Mouse (Mus musculus): ENCODE data around the gene Vmn1r118. TPM values are rescaled to one million over a fixed set of nuclear protein-coding genes. Genes with fewer than 3 reads are reported as not detected.
"Not testable (repeated sequence)": the region's sequence is repeated elsewhere in the genome, so short reads cannot be mapped to it uniquely, and the experiment has no call there.

The Vmn1r118 gene
- polyA plus RNA-seq (2014; fragmentation: Nextera tagmentation; extraction: Ambion mirVana): not detected in 2 replicates

DNA sequence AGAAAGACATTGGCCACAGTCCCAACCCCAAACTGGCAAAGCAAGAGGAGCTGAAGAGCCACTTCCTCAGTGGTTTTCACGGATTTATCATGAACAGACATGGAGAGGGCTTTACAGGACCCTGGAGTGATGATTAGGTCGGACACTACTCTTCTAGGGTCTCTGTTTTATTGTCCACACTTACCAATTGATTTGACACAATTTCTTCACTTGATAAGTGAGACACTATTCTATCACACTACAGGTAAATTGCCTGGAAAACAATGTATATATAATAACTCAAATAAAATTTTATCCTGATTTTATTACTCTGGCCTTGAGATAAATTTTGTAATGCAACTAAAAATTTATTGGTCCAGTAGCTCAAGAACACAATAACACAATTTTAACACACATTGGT is at the start of gene Vmn1r118:
Gene Vmn1r118 (minus strand): TSS at position 101 of the 400 bp plus-strand sequence.
- H3K27ac ChIP-seq (replicated peaks; ENCODE audit: low read depth, low read length); H3K27me3 ChIP-seq (ENCODE audit: control insufficient read depth, insufficient read depth, low read length); H3K4me1 ChIP-seq (ENCODE audit: control insufficient read depth, insufficient read depth, low read length); H3K36me3 ChIP-seq (replicated peaks; ENCODE audit: control insufficient read depth, insufficient read depth, low read depth, low read length); H3K4me2 ChIP-seq (ENCODE audit: low read depth, low read length); H3K9ac ChIP-seq (replicated peaks; ENCODE audit: low read length); DNase-seq (ENCODE audit: low spot score); H3K9me3 ChIP-seq (replicated peaks; ENCODE audit: control insufficient read depth, low read length); ATAC-seq (replicated peaks; ENCODE audit: insufficient number of reproducible peaks, low FRiP score, low TSS enrichment, low read depth); H3K4me3 ChIP-seq (ENCODE audit: low read depth, low read length): not testable (repeated sequence)
- WGBS: no CpG with 5 or more reads among the region's 2 CpGs

GRCm38 (mm10) chr7:20884021-20884420 is 28.1 kb downstream of the Vmn1r118 start, which contains the start of gene Vmn1r117:
TSS of gene Vmn1r117 (minus strand) at chr7:20884121.
- DNase-seq (ENCODE audit: low spot score); H3K4me2 ChIP-seq (ENCODE audit: low read depth, low read length); H3K36me3 ChIP-seq (replicated peaks; ENCODE audit: control insufficient read depth, insufficient read depth, low read depth, low read length); H3K9me3 ChIP-seq (replicated peaks; ENCODE audit: control insufficient read depth, low read length); H3K27me3 ChIP-seq (ENCODE audit: control insufficient read depth, insufficient read depth, low read length); H3K27ac ChIP-seq (replicated peaks; ENCODE audit: low read depth, low read length); H3K4me3 ChIP-seq (ENCODE audit: low read depth, low read length); ATAC-seq (replicated peaks; ENCODE audit: insufficient number of reproducible peaks, low FRiP score, low TSS enrichment, low read depth); H3K4me1 ChIP-seq (ENCODE audit: control insufficient read depth, insufficient read depth, low read length); H3K9ac ChIP-seq (replicated peaks; ENCODE audit: low read length): not testable (repeated sequence)
- no CpG with 5 or more reads among the region's 2 CpGs for WGBS

DNA sequence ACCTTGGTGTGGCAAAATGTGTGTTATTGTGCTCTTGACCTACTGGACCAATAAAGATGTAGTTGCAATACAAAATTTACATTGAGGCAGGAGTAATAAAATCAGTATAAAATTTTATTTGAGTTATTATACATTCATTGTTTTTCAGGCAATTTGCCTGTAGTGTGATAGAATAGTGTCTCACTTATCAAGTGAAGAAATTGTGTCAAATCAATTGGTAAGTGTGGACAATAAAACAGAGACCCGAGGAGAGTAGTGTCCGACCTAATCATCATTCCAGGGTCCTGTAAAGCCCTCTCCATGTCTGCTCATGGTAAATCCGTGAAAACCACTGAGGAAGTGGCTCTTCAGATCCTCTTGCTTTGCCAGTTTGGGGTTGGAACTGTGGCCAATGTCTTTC is 40.2 kb downstream of the Vmn1r118 start, which contains the start of gene Vmn1r116:
Gene Vmn1r116 (plus strand): TSS at position 301 of the 400 bp plus-strand sequence.
- H3K9me3 ChIP-seq (replicated peaks; ENCODE audit: control insufficient read depth, low read length): not testable (repeated sequence)

More for the DNA sequence above, 40.2 kb downstream of the Vmn1r118 start, which contains the start of gene Vmn1r116:
- not testable (repeated sequence) for H3K4me1 ChIP-seq (ENCODE audit: control insufficient read depth, insufficient read depth, low read length); H3K9ac ChIP-seq (replicated peaks; ENCODE audit: low read length); H3K27ac ChIP-seq (replicated peaks; ENCODE audit: low read depth, low read length); ATAC-seq (replicated peaks; ENCODE audit: insufficient number of reproducible peaks, low FRiP score, low TSS enrichment, low read depth); DNase-seq (ENCODE audit: low spot score); H3K4me3 ChIP-seq (ENCODE audit: low read depth, low read length); H3K27me3 ChIP-seq (ENCODE audit: control insufficient read depth, insufficient read depth, low read length); H3K4me2 ChIP-seq (ENCODE audit: low read depth, low read length); H3K36me3 ChIP-seq (replicated peaks; ENCODE audit: control insufficient read depth, insufficient read depth, low read depth, low read length)
- 67% methylated on average over 3 of the region's 3 CpGs for WGBS

Other genes with a start within 250 kb of the Vmn1r118 start
- gene Vmn1r107, start 243.4 kb downstream of the Vmn1r118 start, polyA plus RNA-seq (2014; fragmentation: Nextera tagmentation; extraction: Ambion mirVana): not detected in 2 replicates
- not detected in 2 replicates for gene Vmn1r111, start 209.1 kb downstream of the Vmn1r118 start, polyA plus RNA-seq (2014; fragmentation: Nextera tagmentation; extraction: Ambion mirVana)
- gene Gm10668, start 181.7 kb downstream of the Vmn1r118 start, polyA plus RNA-seq (2014; fragmentation: Nextera tagmentation; extraction: Ambion mirVana): not detected in 2 replicates
- not detected in 2 replicates for gene Vmn1r112, start 141.2 kb downstream of the Vmn1r118 start, polyA plus RNA-seq (2014; fragmentation: Nextera tagmentation; extraction: Ambion mirVana)
- gene Vmn1r113, start 125.1 kb downstream of the Vmn1r118 start, polyA plus RNA-seq (2014; fragmentation: Nextera tagmentation; extraction: Ambion mirVana): not detected in 2 replicates
- not detected in 2 replicates for gene Vmn1r114, start 100.2 kb downstream of the Vmn1r118 start, polyA plus RNA-seq (2014; fragmentation: Nextera tagmentation; extraction: Ambion mirVana)
- not detected in 2 replicates for gene Vmn1r115, start 67.4 kb downstream of the Vmn1r118 start, polyA plus RNA-seq (2014; fragmentation: Nextera tagmentation; extraction: Ambion mirVana)
- gene Vmn1r116, start 40.1 kb downstream of the Vmn1r118 start, polyA plus RNA-seq (2014; fragmentation: Nextera tagmentation; extraction: Ambion mirVana): not detected in 2 replicates
- gene Vmn1r117, start 28.2 kb downstream of the Vmn1r118 start, polyA plus RNA-seq (2014; fragmentation: Nextera tagmentation; extraction: Ambion mirVana): not detected in 2 replicates
- not detected in 2 replicates for gene Vmn1r119, start 100.1 kb upstream of the Vmn1r118 start, polyA plus RNA-seq (2014; fragmentation: Nextera tagmentation; extraction: Ambion mirVana)
- gene Vmn1r120, start 141.4 kb upstream of the Vmn1r118 start, polyA plus RNA-seq (2014; fragmentation: Nextera tagmentation; extraction: Ambion mirVana): not detected in 2 replicates
- not detected in 2 replicates for gene Vmn1r121, start 186.2 kb upstream of the Vmn1r118 start, polyA plus RNA-seq (2014; fragmentation: Nextera tagmentation; extraction: Ambion mirVana)
- not detected in 2 replicates for gene Vmn1r122, start 221.8 kb upstream of the Vmn1r118 start, polyA plus RNA-seq (2014; fragmentation: Nextera tagmentation; extraction: Ambion mirVana)
- gene Vmn1r123, start 249.8 kb upstream of the Vmn1r118 start, polyA plus RNA-seq (2014; fragmentation: Nextera tagmentation; extraction: Ambion mirVana): not detected in 2 replicates

Measured in embryonic facial prominence, embryonic 11.5 days (tissue).